Mouse (Mus musculus): Measurements from ENCODE around the gene Trex1.

Gene Trex1

GRCm38 (mm10) chr9:109084922-109085321 is 25.4 kb upstream of the Trex1 start:
- no peak for DNase-seq

- peak; percentile 91 for DNase-seq
Measured at GRCm38 (mm10) chr9:109082124-109082800, 22.7 kb upstream of the Trex1 start, which contains the start of the genes Ccdc51 and Tma7. Gene Ccdc51, plus strand, starts transcription at chr9:109082493. Gene Tma7, minus strand, starts transcription at chr9:109082587.

GRCm38 (mm10) chr9:109081749-109082123 is 22.2 kb upstream of the Trex1 start:
- DNase-seq = no peak

GRCm38 (mm10) chr9:109080516-109080915 is 21.0 kb upstream of the Trex1 start:
- DNase-seq = no peak

GRCm38 (mm10) chr9:109073661-109074573 is 14.4 kb upstream of the Trex1 start, which contains the start of gene Atrip:
Gene Atrip, minus strand, starts transcription at chr9:109074124.
- DNase-seq = peak; percentile 94

- DNase-seq = no peak
Measured at GRCm38 (mm10) chr9:109068095-109068735, 8.7 kb upstream of the Trex1 start.

GRCm38 (mm10) chr9:109060898-109061295 is 1.4 kb upstream of the Trex1 start:
- DNase-seq = no peak

- DNase-seq = no peak
Measured at GRCm38 (mm10) chr9:109060184-109060897, 807 bp upstream of the Trex1 start.

GRCm38 (mm10) chr9:109058006-109058765 is 1.3 kb downstream of the Trex1 start:
- DNase-seq = no peak

- DNase-seq = peak; percentile 53
Measured at GRCm38 (mm10) chr9:109057543-109057942, 2.0 kb downstream of the Trex1 start.

GRCm38 (mm10) chr9:109056916-109057315 is 2.6 kb downstream of the Trex1 start:
- DNase-seq = no peak

- DNase-seq = no peak
Measured at GRCm38 (mm10) chr9:109056081-109056690, 3.3 kb downstream of the Trex1 start.

GRCm38 (mm10) chr9:109055271-109056030 is 4.1 kb downstream of the Trex1 start:
- no peak for DNase-seq

- peak; percentile 91 for DNase-seq
Measured at GRCm38 (mm10) chr9:109054712-109055111, 4.8 kb downstream of the Trex1 start.

GRCm38 (mm10) chr9:109053851-109054250 is 5.7 kb downstream of the Trex1 start:
- DNase-seq = no peak

GRCm38 (mm10) chr9:109053366-109053765 is 6.2 kb downstream of the Trex1 start:
- DNase-seq = no peak

- DNase-seq = peak; percentile 28
Measured at GRCm38 (mm10) chr9:109052490-109053260, 6.9 kb downstream of the Trex1 start.

GRCm38 (mm10) chr9:109051651-109052489 is 7.7 kb downstream of the Trex1 start:
- peak; percentile 17 for DNase-seq

- DNase-seq = peak; percentile 38
Measured at GRCm38 (mm10) chr9:109051011-109051501, 8.5 kb downstream of the Trex1 start.

Data from lung, postnatal 36 days (tissue).